Mouse (Mus musculus) urinary bladder, adult 18-20 months (tissue): ENCODE measurements around the gene Pld6.

Experiments
- DNase-seq, 2 experiments: peaks; one replicate each; pipeline ENCODE4 v3.0.0; 2022; ENCODE audit warnings: low spot score in 2 of 2, mixed read lengths in 2 of 2

Pld6 gene

DNA sequence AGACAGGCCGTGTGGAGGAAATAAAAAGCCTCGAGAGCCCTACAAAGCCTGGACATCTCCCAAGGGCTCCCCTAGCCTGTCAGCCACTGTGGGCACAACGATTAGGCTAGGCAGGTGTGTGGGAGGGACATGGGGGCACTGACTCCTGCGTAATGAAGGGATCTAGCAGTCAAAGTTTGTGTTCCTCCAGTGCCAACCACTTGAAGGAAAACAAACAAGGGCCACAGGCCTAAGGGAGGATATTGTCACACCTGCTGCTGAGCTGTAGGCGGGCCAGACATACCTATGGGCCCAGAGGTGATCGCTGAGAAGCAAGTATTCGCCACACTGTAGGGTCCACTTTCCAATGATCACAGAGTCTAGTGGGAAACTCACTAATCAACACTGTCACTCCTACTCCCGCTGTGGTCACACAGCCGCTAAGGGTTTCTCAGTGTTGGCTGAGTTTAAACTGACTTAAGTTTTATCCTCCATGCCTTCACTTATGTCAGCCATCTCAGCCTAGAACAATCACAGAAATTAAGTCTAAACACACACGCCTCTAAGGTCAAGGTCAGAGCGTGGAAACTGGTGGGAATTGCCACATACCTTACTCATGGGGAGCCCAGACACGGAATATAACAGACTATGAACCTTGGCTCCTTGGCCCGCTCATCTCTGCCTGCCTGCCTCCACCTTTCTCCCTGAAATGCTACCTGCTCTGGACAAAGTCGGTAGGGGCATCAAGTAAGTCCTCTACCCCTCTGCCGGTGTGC lies 824 bp downstream of the Pld6 start:
- DNase-seq, result no peak

DNA sequence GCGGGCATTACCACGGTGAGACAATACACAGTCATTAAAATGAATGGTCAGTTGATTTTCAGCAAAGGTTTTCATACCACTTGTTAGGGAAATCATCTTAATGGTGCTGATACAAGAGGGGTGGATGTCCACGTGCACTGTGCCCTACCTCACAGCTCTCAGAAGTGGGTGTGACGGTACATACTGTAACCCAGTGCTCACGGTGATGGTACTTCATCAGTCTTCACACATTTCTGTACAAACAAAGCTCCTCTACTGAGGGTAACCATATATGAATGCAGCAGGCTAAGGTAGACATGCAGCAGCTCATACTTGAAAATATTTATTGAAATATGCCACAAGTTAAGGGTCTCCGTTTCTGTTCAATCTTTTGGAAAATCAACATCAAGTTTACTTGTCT lies 3.9 kb downstream of the Pld6 start:
- no peak for DNase-seq

DNA sequence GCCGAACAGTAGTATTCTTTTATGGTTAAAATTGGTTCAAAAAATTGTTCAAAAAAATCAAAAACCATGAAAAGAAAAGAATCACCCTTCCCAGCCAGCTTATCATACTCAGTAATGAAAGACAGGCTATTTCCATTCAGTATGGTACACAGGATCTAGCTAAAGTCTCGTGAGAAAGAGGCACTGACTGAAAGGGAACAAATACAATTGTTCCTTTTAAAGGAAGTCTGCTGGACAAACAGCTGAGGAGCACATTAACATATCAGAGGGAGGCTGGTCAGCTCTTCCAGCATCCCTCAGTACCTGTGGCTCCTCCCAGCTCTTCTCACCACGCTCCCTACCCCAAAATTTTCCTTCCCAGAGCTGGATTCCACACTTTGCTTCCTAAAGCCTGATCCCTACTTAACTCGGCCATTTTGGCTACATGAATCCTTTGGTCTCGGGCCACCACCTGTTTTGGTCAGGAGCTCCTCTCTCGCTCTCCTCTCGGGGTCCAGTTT lies 5.3 kb downstream of the Pld6 start:
- DNase-seq, result no peak

DNA sequence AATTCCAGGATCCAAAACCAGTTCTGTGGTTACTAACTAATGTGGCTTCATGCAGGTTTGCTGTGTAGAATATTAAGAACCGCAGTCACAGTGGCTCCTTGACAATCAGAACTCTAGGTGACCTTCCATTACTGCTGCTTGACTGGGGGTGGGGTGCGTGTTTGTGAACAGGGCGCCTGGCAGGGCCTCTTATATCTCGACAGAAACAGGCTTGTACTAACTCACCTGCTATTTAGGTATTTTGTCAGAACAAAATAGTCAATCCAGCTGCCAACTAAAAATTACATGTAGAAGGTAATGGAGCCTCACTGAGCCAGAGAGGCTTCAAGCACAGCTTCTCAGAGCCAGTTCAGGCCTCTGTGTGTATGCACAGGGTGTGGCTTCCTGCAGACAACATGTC lies 7.2 kb downstream of the Pld6 start:
- no peak for DNase-seq

DNA sequence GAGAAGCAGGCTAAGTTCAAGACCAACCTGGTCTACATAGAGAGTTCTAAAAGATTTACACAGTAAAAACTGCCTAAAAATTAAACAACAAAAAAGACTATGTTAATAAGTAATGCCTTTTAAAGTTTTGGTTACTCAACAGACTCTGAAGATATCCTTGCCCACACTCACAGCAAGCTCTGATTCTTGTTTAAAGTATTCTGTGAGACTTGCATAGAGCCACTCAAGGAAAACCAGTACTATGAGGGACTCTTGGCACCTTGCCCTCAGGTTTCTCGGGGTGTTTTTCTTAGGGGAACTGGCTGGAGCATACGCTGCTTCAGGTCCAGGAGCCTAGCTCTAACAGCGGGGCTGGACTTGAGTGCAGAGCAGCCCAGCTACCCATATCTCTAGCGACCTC lies 8.0 kb downstream of the Pld6 start:
- no peak for DNase-seq

DNA sequence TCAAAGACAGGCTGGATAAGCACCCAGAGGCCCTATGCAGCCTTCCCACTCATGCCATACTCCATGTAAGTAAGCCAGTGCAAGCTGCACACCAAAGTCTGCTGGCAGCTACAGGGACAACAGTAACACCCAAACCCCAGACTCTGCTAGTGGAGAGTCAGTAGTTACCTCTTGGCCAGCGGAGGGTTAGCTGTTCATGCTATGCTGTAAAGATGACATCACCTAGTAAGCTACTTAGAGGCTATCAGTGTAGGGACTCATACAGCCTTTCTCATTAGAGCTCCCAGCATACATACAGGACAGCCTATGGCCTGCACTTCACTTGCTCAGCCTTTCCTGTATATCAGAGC lies 8.6 kb downstream of the Pld6 start:
- DNase-seq, result no peak

DNA sequence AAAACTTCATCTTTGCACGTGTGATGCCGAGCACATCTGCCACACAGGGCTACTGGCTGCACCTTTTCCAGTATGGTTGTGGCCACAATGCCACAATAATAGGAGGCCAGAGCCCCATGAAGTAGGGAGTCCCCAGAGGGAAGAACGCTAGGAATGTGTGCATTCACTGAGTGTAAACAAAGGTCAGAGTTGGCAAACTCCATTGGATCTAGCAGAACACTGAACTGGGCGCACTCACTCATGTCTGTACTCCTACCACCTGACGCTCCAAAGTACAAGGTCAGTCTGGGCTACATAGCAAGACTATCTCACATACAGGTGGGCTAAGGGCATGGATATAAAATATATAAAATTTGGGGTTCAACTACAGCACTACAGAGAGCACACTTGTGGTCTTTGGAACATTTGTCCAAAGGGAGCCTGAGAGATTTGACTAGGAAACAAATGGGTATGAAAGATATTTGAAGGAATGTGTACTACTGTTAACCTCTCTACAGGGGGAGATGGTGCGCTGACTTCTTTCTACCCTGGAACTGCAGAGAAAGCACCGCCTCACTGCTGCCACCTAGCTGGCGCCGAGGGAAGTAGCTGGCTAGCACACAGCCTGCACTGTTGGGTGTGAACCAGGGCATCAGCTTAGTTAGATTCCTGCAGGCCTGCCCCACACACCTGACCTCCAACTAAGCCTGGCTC lies 9.1 kb downstream of the Pld6 start:
- DNase-seq, result peak; percentile 41 to 58

DNA sequence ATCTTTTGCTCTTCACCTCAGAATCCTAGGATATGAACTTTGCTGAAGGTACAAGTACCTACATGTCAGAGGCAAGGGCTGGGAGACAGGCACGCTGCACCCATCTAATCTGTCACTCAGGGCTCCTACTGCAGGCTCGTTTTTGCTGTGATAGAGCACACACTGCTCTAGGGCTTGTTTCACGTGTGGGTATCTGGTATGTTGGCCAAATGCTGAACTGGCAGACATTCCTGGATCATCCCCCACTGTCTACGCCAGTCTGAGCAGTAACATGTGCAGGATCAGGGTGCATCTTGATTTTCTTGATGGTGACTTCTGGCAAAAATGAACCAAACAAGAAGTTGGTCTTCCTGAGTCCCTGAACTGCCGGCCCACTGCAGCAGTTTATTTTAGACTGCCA lies 10.2 kb downstream of the Pld6 start:
- no peak for DNase-seq

DNA sequence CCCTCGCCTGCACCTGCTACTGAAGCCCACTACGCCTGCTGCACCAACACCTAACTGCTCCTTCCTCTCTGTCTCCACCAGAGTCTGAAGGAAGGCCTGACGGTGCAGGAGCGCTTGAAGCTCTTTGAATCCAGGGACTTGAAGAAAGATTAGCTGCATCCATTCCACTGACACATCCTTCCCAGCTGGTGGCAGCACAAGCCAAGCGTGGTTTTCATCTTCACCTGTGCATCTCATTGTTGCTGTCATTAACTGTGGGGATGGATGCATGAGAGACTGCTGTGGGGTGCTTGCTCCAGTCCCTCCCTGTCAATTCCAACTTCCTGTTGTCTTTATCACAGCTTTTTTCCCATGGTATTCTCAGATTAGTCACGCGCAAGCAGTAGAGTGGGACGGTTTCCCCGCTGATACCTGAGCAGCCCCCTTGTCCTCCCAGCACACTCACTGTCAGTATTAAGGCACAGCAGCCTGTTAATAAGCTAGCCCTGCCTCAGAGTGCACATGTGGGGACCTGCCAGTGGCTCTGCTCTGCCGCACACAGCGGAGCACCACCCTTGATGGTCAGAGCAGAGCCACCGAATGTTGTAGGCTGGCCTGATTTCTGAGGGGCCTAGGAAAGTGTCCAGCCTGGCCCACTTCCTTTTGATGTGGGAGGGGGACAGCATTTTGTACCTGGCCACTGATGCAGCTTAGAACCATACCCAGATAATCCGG lies 11.9 kb downstream of the Pld6 start:
- DNase-seq, result no peak

DNA sequence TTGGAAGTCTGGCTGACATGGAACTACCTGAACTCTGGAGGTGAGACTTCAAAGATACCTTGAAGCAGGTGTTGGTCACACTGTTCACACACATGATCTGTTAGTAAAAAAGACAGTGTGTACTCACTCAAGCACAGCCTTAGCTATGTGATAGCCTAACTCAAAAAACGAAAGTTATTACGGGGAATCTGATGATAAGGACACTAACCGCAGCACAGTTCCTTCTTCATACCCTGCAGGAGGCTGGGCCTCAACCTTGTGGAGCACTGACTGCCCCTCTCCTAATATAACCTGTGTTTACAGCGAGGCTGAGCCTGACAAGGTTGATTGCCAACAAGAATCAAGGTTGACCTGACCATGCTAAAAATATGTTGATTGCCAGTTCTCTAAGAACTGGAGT lies 12.9 kb downstream of the Pld6 start:
- no peak for DNase-seq

DNA sequence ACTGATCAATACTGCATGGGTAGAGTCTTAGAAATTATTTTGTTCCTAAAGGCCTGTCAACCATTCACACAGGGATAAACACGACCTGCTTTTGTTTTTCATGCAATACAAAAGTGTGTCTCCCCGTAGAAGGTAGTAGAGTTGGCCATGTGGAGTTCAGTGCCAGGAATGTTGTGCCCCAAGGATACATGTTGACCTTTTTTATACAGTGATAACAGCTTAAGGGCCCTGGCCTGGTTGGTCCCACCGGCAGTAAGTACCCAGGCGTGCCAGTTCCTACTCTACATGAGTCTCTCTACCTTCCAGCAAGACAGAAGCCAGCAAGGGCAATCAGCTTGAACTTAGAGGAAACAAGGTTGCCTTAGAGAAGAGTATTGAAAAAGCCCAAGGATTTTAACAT lies 14.5 kb downstream of the Pld6 start:
- no peak for DNase-seq

DNA sequence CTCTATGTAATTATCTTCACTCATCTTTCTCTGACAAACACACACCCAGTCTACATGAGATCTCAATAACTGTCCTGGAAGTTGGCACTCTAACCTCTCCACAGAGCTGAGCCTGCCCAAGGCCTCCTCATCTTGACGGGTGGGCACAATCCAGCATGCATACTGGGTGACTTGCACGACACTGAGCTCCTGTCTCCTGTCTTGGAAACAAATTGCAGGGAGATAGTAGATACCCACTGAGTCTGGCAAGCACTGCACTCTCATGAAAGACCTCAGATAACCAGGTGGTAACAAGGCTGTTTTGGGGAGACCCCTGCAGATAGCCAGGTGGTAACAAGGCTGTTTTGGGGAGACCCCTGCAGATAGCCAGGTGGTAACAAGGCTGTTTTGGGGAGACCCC lies 15.2 kb downstream of the Pld6 start:
- DNase-seq, result no peak

DNA sequence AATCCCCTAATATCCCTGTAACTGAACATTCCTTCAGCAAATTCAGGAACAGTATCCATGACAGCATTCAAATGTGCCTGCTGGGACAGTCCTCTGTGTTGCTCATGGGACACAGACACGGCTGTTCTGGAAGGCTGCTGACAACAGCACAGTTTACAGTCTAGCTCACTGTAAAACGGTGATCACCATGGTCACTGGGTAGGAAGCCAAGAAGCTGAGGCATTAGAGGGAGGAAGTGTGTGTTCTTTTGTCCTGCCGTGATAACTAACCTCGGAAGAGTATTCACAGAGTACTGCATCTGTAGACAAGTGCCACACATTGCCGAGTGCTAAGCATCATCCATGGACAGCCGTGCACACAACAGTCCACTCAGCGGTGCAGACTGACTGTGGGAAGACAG lies 16.7 kb downstream of the Pld6 start:
- DNase-seq, result no peak

DNA sequence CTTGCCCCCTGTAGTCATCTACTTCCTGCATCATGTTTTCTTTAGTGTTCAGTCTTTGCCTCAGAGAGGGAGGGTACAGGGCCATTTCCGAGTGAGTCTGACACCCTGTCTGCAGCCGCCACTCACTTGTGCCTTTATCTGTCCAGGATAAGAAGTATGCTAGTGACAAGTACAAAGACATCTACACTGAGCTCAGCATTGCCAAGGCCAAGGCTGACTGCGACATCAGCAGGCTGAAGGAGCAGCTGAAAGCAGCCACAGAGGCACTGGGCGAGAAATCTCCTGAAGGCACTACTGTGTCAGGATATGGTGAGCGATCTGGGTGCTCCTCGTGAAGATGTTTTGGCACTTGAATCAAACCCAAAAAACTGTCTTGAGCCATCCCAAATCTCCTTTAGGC lies 17.7 kb downstream of the Pld6 start:
- no peak for DNase-seq

DNA sequence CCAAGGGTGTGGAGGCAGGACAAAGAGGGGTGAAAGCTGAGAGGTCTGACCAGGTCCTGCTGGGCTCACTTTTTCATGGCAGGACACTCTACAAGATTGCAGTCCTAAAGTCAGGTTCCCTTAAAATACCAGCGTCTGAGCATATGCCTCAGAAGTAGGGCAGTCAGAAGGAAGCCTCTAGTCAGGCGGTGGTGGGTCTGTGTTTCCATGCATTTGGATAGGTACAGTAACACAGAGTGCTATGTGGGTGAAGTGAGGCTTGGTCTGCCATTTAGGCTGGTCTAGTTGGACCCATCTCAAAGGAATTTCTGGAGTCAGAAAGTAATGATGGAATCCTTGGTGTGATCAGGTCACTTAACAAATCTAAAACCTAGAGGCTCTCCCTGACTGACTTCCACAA lies 18.1 kb downstream of the Pld6 start:
- DNase-seq, result no peak

DNA sequence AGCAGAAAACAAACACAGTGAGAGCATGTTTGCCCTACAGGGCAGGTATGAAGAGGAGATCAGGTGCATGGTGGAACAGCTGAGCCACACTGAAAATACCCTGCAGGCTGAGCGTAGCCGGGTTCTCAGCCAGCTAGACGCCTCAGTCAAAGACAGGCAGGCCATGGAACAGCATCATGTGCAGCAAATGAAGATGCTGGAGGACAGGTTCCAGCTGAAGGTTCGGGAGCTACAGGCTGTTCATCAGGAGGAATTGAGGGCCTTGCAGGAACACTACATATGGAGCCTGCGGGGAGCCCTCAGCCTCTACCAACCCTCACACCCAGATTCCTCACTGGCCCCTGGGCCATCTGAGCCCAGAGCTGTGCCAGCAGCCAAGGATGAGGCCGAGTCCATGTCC lies 26.6 kb downstream of the Pld6 start:
- no peak for DNase-seq

DNA sequence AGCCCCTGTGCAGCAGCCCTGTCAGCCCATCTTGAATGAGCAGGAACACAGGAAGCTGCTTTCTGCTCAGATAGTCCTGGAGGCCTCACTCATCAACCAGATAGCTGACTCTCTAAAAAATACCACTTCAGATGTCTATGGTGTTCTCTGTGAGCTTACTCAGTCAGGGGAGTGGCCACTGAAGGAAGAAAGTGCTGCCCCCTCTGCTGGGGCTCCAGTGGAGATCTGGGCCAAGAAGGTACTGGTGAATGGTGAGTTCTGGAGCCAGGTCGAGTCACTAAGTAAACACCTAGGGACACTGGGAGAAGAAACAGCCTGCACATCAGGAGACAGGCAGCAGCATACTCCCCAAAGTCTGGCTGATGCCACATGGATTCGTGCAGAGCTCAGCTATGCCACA lies 27.8 kb downstream of the Pld6 start:
- DNase-seq, result no peak

DNA sequence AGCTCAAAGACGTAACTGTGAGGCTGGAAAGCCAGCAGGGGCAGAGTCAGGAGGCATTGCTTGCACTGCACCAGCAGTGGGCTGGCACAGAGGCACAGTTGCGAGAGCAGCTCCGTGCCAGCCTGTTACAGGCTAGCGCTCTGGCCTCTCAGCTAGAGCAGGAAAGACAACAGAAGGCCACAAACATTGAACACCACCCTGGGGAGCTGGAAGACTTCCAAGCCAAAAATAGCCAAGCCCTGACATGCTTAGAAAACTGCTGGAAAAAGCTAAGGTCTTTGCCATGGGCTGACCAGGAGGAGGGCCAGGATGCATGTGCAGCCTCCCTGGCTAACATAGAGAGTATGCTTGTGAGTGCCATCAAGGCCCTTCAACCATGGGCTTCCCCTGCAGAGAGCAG lies 28.3 kb downstream of the Pld6 start:
- peak in 1 of 2 experiments; percentile 25 for DNase-seq

DNA sequence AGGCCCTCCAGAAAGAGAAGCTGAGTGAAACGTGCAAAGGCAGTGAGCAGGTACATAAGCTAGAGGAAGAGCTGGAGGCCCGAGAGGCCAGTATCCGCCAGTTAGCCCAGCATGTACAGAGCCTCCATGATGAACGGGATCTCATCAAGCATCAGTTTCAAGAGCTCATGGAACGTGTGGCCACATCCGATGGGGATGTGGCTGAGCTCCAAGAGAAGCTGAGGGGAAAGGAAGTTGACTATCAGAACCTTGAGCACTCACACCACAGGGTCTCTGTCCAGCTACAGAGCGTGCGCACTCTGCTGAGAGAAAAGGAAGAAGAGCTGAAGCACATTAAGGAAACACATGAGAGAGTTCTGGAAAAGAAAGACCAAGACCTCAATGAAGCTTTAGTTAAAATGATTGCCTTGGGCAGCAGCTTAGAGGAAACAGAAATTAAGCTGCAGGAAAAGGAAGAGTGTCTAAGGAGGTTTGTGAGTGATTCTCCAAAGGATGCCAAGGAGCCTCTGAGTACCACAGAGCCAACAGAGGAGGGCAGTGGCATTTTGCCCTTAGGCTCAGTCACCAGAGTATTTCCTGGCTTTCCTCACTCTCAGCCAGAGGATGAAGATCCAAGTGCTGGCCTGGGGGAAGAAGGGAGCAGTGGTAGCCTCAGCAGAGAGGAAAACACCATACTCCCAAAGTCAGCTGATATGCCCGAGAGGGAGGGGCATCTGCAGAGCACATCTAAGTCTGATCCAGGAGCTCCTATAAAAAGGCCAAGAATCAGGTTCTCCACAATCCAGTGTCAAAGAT lies 29.1 kb downstream of the Pld6 start:
- DNase-seq, result no peak

DNA sequence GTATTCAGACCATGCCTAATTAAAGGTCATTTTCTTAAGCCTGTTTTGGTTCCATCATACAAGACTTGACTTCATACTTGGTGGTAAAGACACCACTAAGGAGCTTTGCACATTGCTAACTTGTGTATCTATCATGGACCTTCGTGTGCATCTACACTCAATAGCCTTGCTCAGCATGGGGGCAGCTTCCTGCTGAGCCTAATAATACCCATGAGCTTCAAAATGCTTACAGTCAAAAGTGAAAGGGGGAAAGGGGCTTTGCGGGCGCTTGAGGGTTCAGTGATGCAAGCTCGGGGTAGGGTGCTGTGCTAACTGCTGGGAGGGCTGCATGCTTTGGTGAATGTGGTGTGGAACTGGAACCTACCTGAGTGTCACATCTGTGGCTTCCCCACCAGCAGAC lies 31.1 kb downstream of the Pld6 start:
- DNase-seq, result no peak

DNA sequence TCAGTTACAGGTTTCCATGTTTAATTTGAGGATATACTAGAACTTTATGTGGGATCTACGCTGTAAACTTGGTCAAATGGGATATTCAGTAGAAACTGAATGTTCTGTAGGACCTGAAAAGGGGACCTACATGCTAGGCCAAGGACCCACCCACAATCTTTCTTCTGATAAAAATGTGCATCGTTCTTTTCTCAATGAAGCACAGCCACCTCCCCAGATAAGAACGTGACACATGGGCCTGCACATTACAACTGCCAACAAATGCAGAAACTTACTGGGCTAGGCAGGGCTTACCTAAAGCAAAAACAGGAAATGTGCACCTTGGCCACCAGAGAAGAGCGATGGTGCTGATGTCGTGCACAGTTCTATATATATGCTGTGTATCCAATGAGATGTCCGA lies 32.9 kb downstream of the Pld6 start:
- DNase-seq, result no peak

DNA sequence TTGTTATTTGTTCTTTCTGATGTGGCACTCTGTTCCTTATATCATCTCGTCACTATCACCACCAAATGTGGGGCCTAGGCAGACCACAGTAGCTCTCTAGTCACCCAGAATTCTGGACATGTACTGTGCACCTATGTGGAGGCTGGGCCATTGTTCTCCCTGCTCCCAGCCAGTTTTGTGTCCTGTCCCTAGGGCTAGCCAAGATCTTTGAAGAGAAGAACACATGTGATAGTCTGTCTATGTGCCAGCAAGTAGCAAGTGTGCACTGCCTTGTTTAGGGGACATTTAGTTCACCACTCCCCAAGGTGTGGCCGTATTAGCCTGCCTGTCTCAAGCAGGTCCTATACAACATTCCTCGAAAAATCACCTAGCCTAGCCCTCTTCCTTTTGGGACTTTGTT lies 38.4 kb downstream of the Pld6 start:
- no peak for DNase-seq
